Mouse (Mus musculus): ENCODE measurements around the gene Mvb12b.

- no peak for TF ChIP-seq POLR2A (IDR thresholded peaks at IDR 0.05; ENCODE audit: borderline replicate concordance, extremely low read depth, insufficient read depth, insufficient read length, poor library complexity, severe bottlenecking)
- no peak for TF ChIP-seq CTCF (IDR thresholded peaks at IDR 0.05; ENCODE audit: borderline replicate concordance, extremely low read depth, insufficient read depth, insufficient read length)
Observed at GRCm38 (mm10) chr2:33689155-33689879, 198.4 kb downstream of the Mvb12b start.
